Mouse (Mus musculus) fat pad, adult 2 months (tissue): ENCODE data around the gene Olfr905.

ENCODE experiments used
- DNase-seq: peaks from one replicate; pipeline ENCODE4 v3.0.0-alpha.2; 2011; ENCODE audit warnings: low read depth, low spot score; ENCODE audit errors: extremely low read depth

Olfr905 gene

GRCm38 (mm10) chr9:38470807-38471206 is at the start of gene Olfr905:
Gene Olfr905 (plus strand): TSS chr9:38471107.
- DNase-seq = no peak

GRCm38 (mm10) chr9:38423801-38424200 is 47.1 kb upstream of the Olfr905 start:
- DNase-seq = no peak

GRCm38 (mm10) chr9:38427026-38427425 is 43.9 kb upstream of the Olfr905 start:
- DNase-seq = no peak

GRCm38 (mm10) chr9:38429155-38429554 is 41.8 kb upstream of the Olfr905 start, which contains the start of gene Olfr901:
Gene Olfr901 (plus strand): TSS chr9:38429455.
- no peak for DNase-seq

GRCm38 (mm10) chr9:38447352-38447751 is 23.6 kb upstream of the Olfr905 start, which contains the start of gene Olfr902:
Gene Olfr902 (plus strand): TSS chr9:38447652.
- no peak for DNase-seq

GRCm38 (mm10) chr9:38462844-38463243 is 8.1 kb upstream of the Olfr905 start, which contains the start of gene Olfr904:
Gene Olfr904 (plus strand): TSS chr9:38463144.
- DNase-seq = no peak

- no peak for DNase-seq
Measured at GRCm38 (mm10) chr9:38486785-38487184, 15.9 kb downstream of the Olfr905 start, which contains the start of gene Olfr906. Gene Olfr906 (plus strand): TSS chr9:38487085.

GRCm38 (mm10) chr9:38495501-38495900 is 24.6 kb downstream of the Olfr905 start, which contains the start of gene Olfr907:
Gene Olfr907 (plus strand): TSS chr9:38495801.
- DNase-seq = no peak

GRCm38 (mm10) chr9:38512353-38512752 is 41.4 kb downstream of the Olfr905 start:
- DNase-seq = no peak

- no peak for DNase-seq
Measured at GRCm38 (mm10) chr9:38521280-38521679, 50.4 kb downstream of the Olfr905 start, which contains the start of gene Olfr911-ps1. Gene Olfr911-ps1 (plus strand): TSS chr9:38521580.
